Mouse (Mus musculus): Measurements from ENCODE around the gene Gm49322. TPM values are rescaled to one million over a fixed set of nuclear protein-coding genes. Genes with fewer than 3 reads are reported as not detected.

The Gm49322 gene
- polyA plus RNA-seq, 1 experiment = 2.2 TPM

DNA sequence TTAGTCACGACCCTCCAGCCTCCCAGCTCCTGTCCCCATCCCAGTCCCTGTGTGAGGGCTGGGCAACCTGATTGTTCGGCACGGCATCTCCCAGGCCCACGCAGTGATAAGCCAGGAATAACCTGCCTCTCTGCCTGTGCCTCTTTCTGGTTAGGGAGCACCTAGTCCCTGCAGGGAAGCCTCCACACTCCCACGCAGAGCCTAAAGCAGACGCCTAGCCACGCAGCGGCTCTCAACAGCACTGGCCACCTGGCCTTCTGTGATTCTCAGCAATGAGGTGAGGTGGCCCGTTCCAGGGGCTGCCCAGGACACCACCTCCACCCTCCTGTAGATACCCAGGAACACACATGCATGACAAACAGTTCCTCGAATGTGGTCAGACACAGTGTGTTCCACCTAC, 44.6 kb downstream of the Gm49322 start:
- H3K27ac ChIP-seq (ENCODE audit: insufficient read depth, low read depth, low read length) = no peak overlapping the region
- 89% methylated on average over 10 of the region's 10 CpGs for WGBS
- no peak overlapping the region for H3K4me3 ChIP-seq (ENCODE audit: low read depth, low read length)
- H3K36me3 ChIP-seq (ENCODE audit: control insufficient read depth, insufficient read depth, low read length) = peaks cover 14% of the 10 kb centered on the region; the same call in 1 of the 2 replicates
- no peak for TF ChIP-seq CTCF (IDR thresholded peaks at IDR 0.05; ENCODE audit: extremely low read depth, insufficient read length, insufficient replicate concordance, low read depth, low read length)
- no peak for TF ChIP-seq POLR2A (IDR thresholded peaks at IDR 0.05; ENCODE audit: low read depth, low read length)
- H3K27me3 ChIP-seq (ENCODE audit: control insufficient read depth, insufficient read depth, low read length) = no peaks in the 10 kb centered on the region
- no peaks in the 10 kb centered on the region; the same call in 1 of the 2 replicates for H3K4me1 ChIP-seq (ENCODE audit: control insufficient read depth, insufficient read depth, insufficient read length, low read length)

- Histone ChIP-seq H3K36me3 (ENCODE audit: control insufficient read depth, insufficient read depth, low read length) (no peaks in the 10 kb centered on the region; the same call in 1 of the 2 replicates), H3K4me1 (ENCODE audit: control insufficient read depth, insufficient read depth, insufficient read length, low read length) (peaks cover 16% of the 10 kb centered on the region), H3K27ac (ENCODE audit: insufficient read depth, low read depth, low read length) (no peak overlapping the region), H3K4me3 (ENCODE audit: low read depth, low read length) (no peak overlapping the region), H3K27me3 (ENCODE audit: control insufficient read depth, insufficient read depth, low read length) (no peaks in the 10 kb centered on the region)
- 91% methylated on average over 6 of the region's 6 CpGs for WGBS
- no peak for TF ChIP-seq CTCF (IDR thresholded peaks at IDR 0.05; ENCODE audit: extremely low read depth, insufficient read length, insufficient replicate concordance, low read depth, low read length)
- TF ChIP-seq POLR2A (IDR thresholded peaks at IDR 0.05; ENCODE audit: low read depth, low read length) = no peak
Measured at GRCm38 (mm10) chr10:80653156-80653720, 47.4 kb downstream of the Gm49322 start.

DNA sequence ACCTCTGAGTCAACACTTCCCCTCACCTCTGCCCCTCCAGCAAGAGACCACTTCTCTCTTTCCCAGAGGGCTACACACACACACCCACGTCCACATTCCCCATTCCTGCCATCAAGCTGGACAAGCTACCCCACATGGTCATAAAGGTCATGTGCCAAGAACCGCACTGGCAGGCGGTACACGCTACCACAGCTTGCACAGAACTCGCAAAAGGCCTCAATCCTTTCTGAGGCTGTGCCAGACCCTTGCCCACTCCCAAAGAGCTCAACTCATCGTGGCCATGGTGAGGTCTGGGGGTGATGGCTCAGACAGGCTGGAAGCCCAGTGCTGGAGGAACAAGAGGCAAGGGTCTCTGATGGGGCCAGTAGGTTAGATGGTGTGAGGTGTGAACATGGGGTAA, 49.0 kb downstream of the Gm49322 start:
- TF ChIP-seq CTCF (IDR thresholded peaks at IDR 0.05; ENCODE audit: extremely low read depth, insufficient read length, insufficient replicate concordance, low read depth, low read length) (no peak), POLR2A (IDR thresholded peaks at IDR 0.05; ENCODE audit: low read depth, low read length) (no peak)
- Histone ChIP-seq H3K27me3 (ENCODE audit: control insufficient read depth, insufficient read depth, low read length) (no peaks in the 10 kb centered on the region), H3K27ac (ENCODE audit: insufficient read depth, low read depth, low read length) (no peak overlapping the region), H3K4me3 (ENCODE audit: low read depth, low read length) (no peak overlapping the region), H3K4me1 (ENCODE audit: control insufficient read depth, insufficient read depth, insufficient read length, low read length) (peaks cover 20% of the 10 kb centered on the region), H3K36me3 (ENCODE audit: control insufficient read depth, insufficient read depth, low read length) (no peaks in the 10 kb centered on the region; the same call in 1 of the 2 replicates)
- WGBS = 79% methylated on average over 6 of the region's 6 CpGs

- 3% methylated on average over 12 of the region's 12 CpGs for WGBS
- no peak overlapping the region for H3K27ac ChIP-seq (ENCODE audit: insufficient read depth, low read depth, low read length)
- peak overlapping the region; percentile 85 for H3K4me3 ChIP-seq (ENCODE audit: low read depth, low read length)
- TF ChIP-seq CTCF (IDR thresholded peaks at IDR 0.05; ENCODE audit: extremely low read depth, insufficient read length, insufficient replicate concordance, low read depth, low read length) = no peak
- no peak for TF ChIP-seq POLR2A (IDR thresholded peaks at IDR 0.05; ENCODE audit: low read depth, low read length)
- H3K27me3 ChIP-seq (ENCODE audit: control insufficient read depth, insufficient read depth, low read length) = no peaks in the 10 kb centered on the region
- peaks cover 20% of the 10 kb centered on the region for H3K4me1 ChIP-seq (ENCODE audit: control insufficient read depth, insufficient read depth, insufficient read length, low read length)
- no peaks in the 10 kb centered on the region; the same call in 1 of the 2 replicates for H3K36me3 ChIP-seq (ENCODE audit: control insufficient read depth, insufficient read depth, low read length)
Measured at GRCm38 (mm10) chr10:80655406-80656129, 49.7 kb downstream of the Gm49322 start.

GRCm38 (mm10) chr10:80656130-80656862, 50.5 kb downstream of the Gm49322 start:
- TF ChIP-seq CTCF (IDR thresholded peaks at IDR 0.05; ENCODE audit: extremely low read depth, insufficient read length, insufficient replicate concordance, low read depth, low read length) = no peak
- TF ChIP-seq POLR2A (IDR thresholded peaks at IDR 0.05; ENCODE audit: low read depth, low read length) = peak; percentile 59; the same call in 1 of the 2 replicates
- H3K4me1 ChIP-seq (ENCODE audit: control insufficient read depth, insufficient read depth, insufficient read length, low read length) = peaks cover 20% of the 10 kb centered on the region
- no peaks in the 10 kb centered on the region; the same call in 1 of the 2 replicates for H3K36me3 ChIP-seq (ENCODE audit: control insufficient read depth, insufficient read depth, low read length)
- H3K27me3 ChIP-seq (ENCODE audit: control insufficient read depth, insufficient read depth, low read length) = no peaks in the 10 kb centered on the region
- WGBS = under 1% methylated on average over 70 of the region's 72 CpGs
- H3K4me3 ChIP-seq (ENCODE audit: low read depth, low read length) = peak overlapping the region; percentile 85
- H3K27ac ChIP-seq (ENCODE audit: insufficient read depth, low read depth, low read length) = peak overlapping the region; percentile 100

DNA sequence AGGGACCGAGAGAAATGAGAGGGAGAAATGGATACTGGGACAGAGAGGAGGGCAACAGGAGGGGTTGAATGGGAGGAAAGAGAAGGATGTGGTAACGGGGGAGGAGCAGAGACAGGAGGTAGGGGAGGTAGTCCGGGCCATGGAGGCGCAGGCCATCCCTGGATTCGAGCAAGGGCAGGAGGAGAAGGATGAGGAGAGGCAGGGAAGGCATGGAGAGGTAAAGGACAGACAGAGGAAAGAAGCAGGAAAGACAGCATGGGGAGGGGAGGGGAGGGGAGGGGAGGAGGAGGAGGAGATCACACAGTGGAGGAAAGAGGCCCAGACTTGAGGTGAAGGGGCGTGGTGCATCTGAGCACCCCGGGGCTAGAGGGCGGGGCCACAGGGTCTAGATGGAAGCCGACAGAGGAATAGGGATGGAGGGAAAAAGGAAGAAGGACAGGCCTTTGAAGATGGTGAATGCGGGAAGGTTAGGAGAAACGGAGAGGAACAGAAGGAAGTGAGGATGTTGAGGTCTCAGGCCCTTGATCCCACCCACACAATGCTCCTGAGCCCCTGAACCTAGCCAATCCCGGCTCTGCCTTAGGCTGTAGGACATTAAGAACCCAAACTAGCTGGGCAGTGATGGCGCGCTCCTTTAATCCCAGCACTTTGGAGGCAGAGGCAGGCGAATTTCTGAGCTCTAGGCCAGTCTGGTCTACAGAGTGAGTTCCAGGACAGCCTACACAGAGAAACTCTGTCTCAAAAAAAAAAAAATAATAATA, 51.2 kb downstream of the Gm49322 start, which contains the start of gene Btbd2:
Gene Btbd2, minus strand, starts transcription at position 209 of the 761 bp plus-strand sequence.
- H3K4me3 ChIP-seq (ENCODE audit: low read depth, low read length) = peak within 1 kb of the TSS; percentile 85
- no peaks in the 10 kb centered on the region for H3K27me3 ChIP-seq (ENCODE audit: control insufficient read depth, insufficient read depth, low read length)
- H3K36me3 ChIP-seq (ENCODE audit: control insufficient read depth, insufficient read depth, low read length) = no peaks in the 10 kb centered on the region; the same call in 1 of the 2 replicates
- WGBS = 16% methylated on average over 15 of the region's 15 CpGs
- H3K27ac ChIP-seq (ENCODE audit: insufficient read depth, low read depth, low read length) = peak within 1 kb of the TSS; percentile 100
- TF ChIP-seq CTCF (IDR thresholded peaks at IDR 0.05; ENCODE audit: extremely low read depth, insufficient read length, insufficient replicate concordance, low read depth, low read length) (no peak), POLR2A (IDR thresholded peaks at IDR 0.05; ENCODE audit: low read depth, low read length) (no peak; the same call in 1 of the 2 replicates)
- peaks cover 20% of the 10 kb centered on the region for H3K4me1 ChIP-seq (ENCODE audit: control insufficient read depth, insufficient read depth, insufficient read length, low read length)

All from small intestine, adult 2 months (tissue).